Mouse (Mus musculus) liver, embryonic 15.5 days (tissue): ENCODE data around the gene Agtr1a. TPM values are rescaled to one million over a fixed set of nuclear protein-coding genes. Genes with fewer than 3 reads are reported as not detected.

Experiments
- ATAC-seq: fragments of 200-750 bp; cut with Nextera tagmentation; 2 replicates; pipeline ENCODE4 v1.8.0; 2017; ENCODE audit warnings: moderate number of reproducible peaks, mild to moderate bottlenecking, moderate library complexity; ENCODE audit not compliant: insufficient read depth
- H3K27ac ChIP-seq: fragments of 300-500 bp; sonication (generic); replicated peaks from 2 replicates; pipeline ENCODE4 v1.5.1; 2015; ENCODE audit warnings: mild to moderate bottlenecking, inconsistent platforms
- H3K27me3 ChIP-seq: fragments of 300-500 bp; sonication (generic); 2 replicates; pipeline ENCODE4 v1.6.1; 2015; ENCODE audit warnings: mild to moderate bottlenecking, inconsistent platforms
- H3K36me3 ChIP-seq: fragments of 300-500 bp; sonication (generic); replicated peaks from 2 replicates; pipeline ENCODE4 v1.6.1; 2015; ENCODE audit warnings: moderate library complexity, mild to moderate bottlenecking, inconsistent platforms
- H3K4me1 ChIP-seq: fragments of 300-500 bp; sonication (generic); replicated peaks from 2 replicates; pipeline ENCODE4 v1.6.1; 2015; ENCODE audit warnings: inconsistent platforms
- H3K4me2 ChIP-seq: fragments of 300-500 bp; sonication (generic); 2 replicates; pipeline ENCODE4 v1.6.1; 2015; ENCODE audit warnings: moderate library complexity, mild to moderate bottlenecking, inconsistent platforms
- H3K4me3 ChIP-seq: fragments of 300-500 bp; sonication (generic); replicated peaks from 2 replicates; pipeline ENCODE4 v1.5.1; 2015; ENCODE audit warnings: mild to moderate bottlenecking, inconsistent platforms
- H3K9ac ChIP-seq: fragments of 300-500 bp; sonication (generic); 2 replicates; pipeline ENCODE4 v1.6.1; 2015; ENCODE audit warnings: moderate library complexity, mild to moderate bottlenecking, inconsistent platforms
- H3K9me3 ChIP-seq: fragments of 300-500 bp; sonication (generic); replicated peaks from 2 replicates; pipeline ENCODE4 v1.6.1; 2016; ENCODE audit warnings: inconsistent platforms
- WGBS: fragments of 180-500 bp; shearing (Covaris S2); methylation state at CpG from one replicate; pipeline ENCODE4 v1.1.7; 2015; ENCODE audit warnings: mixed read lengths; ENCODE audit not compliant: insufficient replicate concordance; 5-methylcytosine and 5-hydroxymethylcytosine counted together
- polyA plus RNA-seq: library from polyadenylated mRNA; unstranded; fragments of >200 nt; fragmentation: Nextera tagmentation; extraction: Ambion mirVana; gene quantifications from 2 replicates; pipeline ENCODE4 v1.2.1, GENCODE M21; 2015

Gene Agtr1a
- polyA plus RNA-seq, 1 experiment from 2014 or later: 12.8 TPM

DNA sequence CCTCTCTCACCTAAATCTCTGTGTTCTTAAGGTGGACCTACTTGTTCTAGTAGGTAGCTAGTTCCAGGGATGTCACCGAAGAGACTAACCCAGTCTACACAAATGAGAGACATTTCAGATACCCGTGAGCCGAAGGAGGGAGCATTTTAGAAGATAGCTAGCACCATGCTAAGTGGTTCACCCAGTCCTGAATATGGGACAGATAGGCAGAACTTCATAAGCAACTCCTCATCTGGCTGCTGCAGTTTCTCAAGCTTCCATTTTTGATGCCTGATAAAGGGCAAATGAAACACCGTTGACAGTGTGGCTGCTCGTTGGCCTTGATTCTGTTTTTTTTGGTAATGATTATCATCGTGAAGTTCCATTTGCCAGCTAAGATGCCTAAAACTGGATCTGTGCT is 25.8 kb downstream of the Agtr1a start:
- no peak for ATAC-seq
- Histone ChIP-seq H3K4me2 (no peak overlapping the region), H3K4me1 (no peaks in the 10 kb centered on the region; the same call in 1 of the 2 replicates), H3K27ac (no peak overlapping the region), H3K9me3 (no peaks in the 10 kb centered on the region), H3K27me3 (no peaks in the 10 kb centered on the region), H3K4me3 (no peak overlapping the region), H3K9ac (no peak overlapping the region), H3K36me3 (no peaks in the 10 kb centered on the region)
- WGBS: 67% methylated on average over 6 of the region's 6 CpGs

DNA sequence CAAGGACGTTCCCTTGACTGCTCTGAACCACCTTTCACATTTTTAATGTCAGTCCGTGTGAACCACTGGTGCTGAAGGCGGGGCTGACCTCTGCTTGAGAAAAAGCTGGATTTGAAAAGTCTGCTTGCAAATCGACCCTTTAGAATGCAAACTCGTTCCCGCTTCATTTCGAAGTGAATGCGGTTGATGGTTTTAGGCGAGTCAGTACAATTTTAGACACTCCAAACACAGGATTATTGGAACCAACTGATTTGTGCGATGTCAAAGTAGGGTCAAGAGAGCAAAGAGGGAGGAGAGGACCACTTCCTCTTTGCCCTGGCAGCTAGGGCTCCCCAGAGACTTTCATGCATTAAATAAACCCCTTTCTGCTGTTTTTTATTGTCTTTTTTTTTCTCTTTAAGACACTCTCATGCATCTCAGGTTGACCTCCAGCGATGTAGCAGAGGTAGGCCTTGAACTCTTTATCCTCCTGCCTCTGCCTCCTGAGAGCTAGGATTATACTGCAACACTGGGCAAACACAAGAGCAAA is 27.9 kb downstream of the Agtr1a start:
- 61% methylated on average over 11 of the region's 11 CpGs for WGBS
- Histone ChIP-seq H3K9ac (no peak overlapping the region), H3K36me3 (no peaks in the 10 kb centered on the region), H3K27me3 (no peaks in the 10 kb centered on the region), H3K9me3 (no peaks in the 10 kb centered on the region), H3K4me2 (no peak overlapping the region), H3K4me1 (no peaks in the 10 kb centered on the region; the same call in 1 of the 2 replicates), H3K27ac (no peak overlapping the region), H3K4me3 (no peak overlapping the region)
- ATAC-seq: no peak

DNA sequence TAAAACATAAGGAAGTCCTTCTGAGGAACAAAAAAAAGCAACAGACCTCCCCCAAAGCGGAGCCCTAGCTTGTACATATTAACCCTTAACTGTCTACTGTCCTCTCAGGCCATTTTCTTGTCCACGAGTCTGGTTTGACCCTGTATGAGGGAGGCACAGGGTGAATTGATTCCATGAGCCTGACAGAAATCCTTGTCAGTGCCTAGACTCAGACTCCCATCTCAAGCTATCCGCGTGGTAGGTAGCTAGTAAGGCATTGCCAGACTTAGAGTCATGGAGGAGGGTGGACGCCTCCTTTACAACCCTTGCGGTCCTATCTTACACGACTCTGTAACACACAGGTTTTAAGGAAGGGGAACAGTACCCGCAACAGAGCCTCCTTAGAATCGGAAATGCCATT is 28.5 kb downstream of the Agtr1a start:
- H3K4me1 ChIP-seq: no peaks in the 10 kb centered on the region; the same call in 1 of the 2 replicates
- no peak for ATAC-seq
- WGBS: 63% methylated on average over 9 of the region's 9 CpGs

DNA sequence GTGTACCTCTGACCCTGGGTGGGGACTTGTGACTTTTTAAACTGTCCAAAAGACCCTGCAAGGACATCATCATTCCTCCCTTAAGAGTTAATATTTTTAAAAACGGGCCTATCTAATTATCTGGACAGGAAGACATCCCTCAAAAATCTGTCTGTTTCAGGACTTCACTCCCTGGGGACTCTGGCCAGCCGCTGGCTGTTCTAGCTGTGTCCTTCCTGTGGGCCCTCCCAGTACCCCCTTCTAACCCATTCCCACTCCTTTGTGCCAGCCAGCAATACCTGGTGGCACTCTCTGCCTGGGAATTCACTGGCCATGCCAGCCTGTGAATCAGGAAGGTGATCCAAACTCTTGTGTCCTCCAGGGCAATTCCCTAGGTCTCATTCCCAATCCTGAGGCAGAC is 29.1 kb downstream of the Agtr1a start:
- Histone ChIP-seq H3K4me3 (no peak overlapping the region), H3K36me3 (no peaks in the 10 kb centered on the region), H3K27me3 (no peaks in the 10 kb centered on the region), H3K27ac (no peak overlapping the region), H3K9me3 (no peaks in the 10 kb centered on the region), H3K4me1 (no peaks in the 10 kb centered on the region; the same call in 1 of the 2 replicates), H3K9ac (no peak overlapping the region), H3K4me2 (no peak overlapping the region)
- WGBS: 40% methylated on average over 2 of the region's 2 CpGs
- ATAC-seq: no peak

More for the DNA sequence above, 28.5 kb downstream of the Agtr1a start:
- Histone ChIP-seq H3K27me3 (no peaks in the 10 kb centered on the region), H3K9me3 (no peaks in the 10 kb centered on the region), H3K9ac (no peak overlapping the region), H3K4me2 (no peak overlapping the region), H3K4me3 (no peak overlapping the region), H3K27ac (no peak overlapping the region), H3K36me3 (no peaks in the 10 kb centered on the region)

DNA sequence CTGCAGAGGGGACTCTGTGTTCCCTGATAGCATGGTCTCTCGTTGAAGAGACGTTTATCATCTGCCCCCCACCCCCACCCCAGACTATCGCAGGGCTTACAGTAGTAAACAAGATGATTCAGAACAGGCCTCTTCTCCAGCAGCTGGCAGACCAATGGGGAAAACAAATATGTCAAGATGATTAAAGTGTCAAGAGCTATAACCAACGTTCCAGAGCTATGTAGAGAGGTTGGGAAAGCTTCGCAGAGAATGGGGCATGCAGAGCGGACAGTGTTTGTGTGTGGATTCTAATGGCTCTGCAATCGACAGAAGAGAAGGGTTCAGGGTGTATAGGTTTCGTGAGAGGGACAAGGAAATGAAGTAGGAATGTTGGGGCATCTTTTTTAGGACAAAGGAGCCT is 31.9 kb downstream of the Agtr1a start:
- Histone ChIP-seq H3K36me3 (no peaks in the 10 kb centered on the region), H3K4me2 (no peak overlapping the region), H3K9ac (no peak overlapping the region), H3K27ac (no peak overlapping the region), H3K9me3 (no peaks in the 10 kb centered on the region), H3K4me1 (no peaks in the 10 kb centered on the region), H3K27me3 (no peaks in the 10 kb centered on the region), H3K4me3 (no peak overlapping the region)
- no peak for ATAC-seq
- WGBS: 48% methylated on average over 8 of the region's 8 CpGs

DNA sequence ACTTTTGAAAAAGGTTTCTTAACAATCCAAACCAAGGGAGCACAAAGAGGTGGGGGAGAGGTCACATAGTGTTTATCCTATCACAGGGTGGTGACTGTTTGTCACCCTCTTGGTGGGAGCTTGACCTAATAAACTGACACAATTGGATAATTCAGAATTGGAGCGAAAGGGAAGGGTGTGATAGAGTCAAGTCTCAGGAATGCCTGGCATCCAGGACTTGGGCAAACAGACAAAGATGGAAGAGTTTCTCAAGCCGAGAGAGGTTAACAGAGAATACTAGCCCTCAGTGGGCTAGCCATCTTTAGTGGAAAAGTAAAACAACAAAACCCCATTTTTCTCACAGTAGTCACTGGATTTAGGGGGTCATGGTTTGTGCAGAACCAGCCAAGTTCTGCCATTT is 32.5 kb downstream of the Agtr1a start:
- no peak overlapping the region for H3K9ac ChIP-seq
- no peak overlapping the region for H3K27ac ChIP-seq
- H3K4me1 ChIP-seq: no peaks in the 10 kb centered on the region
- 54% methylated on average over 2 of the region's 2 CpGs for WGBS
- H3K36me3 ChIP-seq: no peaks in the 10 kb centered on the region
- no peaks in the 10 kb centered on the region for H3K9me3 ChIP-seq
- H3K27me3 ChIP-seq: no peaks in the 10 kb centered on the region
- H3K4me2 ChIP-seq: no peak overlapping the region
- no peak overlapping the region for H3K4me3 ChIP-seq
- no peak for ATAC-seq

DNA sequence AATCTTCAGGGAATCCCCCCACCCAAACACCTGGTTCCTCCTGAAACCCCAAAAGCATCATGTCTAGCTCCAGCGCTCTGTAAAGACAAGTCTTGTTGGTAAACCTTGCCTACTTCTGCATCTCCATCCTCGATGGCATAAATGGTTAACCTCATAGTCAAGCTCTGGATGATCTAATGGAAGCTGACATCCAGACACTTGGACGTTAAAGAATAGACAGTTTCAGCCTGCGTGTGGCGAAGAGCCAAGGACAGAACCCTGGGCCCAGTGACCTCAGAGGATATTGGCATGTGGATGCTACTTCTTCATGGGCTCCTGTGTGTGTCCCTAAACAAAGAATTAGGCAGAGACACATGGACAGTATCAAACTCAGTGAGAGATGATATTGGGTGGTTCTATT is 42.6 kb downstream of the Agtr1a start:
- H3K9me3 ChIP-seq: no peaks in the 10 kb centered on the region
- no peak overlapping the region for H3K4me3 ChIP-seq
- H3K27ac ChIP-seq: no peak overlapping the region
- no peak for ATAC-seq
- no peak overlapping the region for H3K9ac ChIP-seq
- 0 out of 2 replicates have a peak, but pooled peaks cover 6% of the 10 kb centered on the region for H3K36me3 ChIP-seq
- H3K4me2 ChIP-seq: no peak overlapping the region
- 74% methylated on average over 5 of the region's 5 CpGs for WGBS
- H3K4me1 ChIP-seq: no peaks in the 10 kb centered on the region
- no peaks in the 10 kb centered on the region for H3K27me3 ChIP-seq

DNA sequence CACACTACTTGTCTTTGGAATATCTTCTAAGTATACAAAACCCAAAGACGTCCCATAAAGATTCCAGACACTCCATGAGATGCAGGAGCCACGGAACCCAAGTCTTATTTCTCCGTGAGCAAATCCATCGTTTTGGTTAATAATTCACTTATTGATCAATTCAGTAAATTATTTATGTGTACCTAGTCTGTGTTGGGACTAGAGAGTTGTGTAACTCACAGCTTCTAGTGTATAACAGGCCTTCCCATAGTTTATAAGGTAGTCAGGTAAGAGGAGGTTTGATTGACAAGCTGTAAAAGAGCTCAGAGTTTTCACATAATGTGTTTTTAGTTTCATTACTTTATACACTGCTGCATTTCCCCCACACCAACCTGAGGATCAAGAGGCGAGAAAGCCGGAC is 48.9 kb downstream of the Agtr1a start:
- 58% methylated on average over 6 of the region's 6 CpGs for WGBS
- no peak overlapping the region for H3K9ac ChIP-seq
- H3K4me1 ChIP-seq: no peaks in the 10 kb centered on the region
- no peak overlapping the region for H3K4me3 ChIP-seq
- H3K36me3 ChIP-seq: 0 out of 2 replicates have a peak, but pooled peaks cover 6% of the 10 kb centered on the region
- H3K27ac ChIP-seq: no peak overlapping the region
- H3K9me3 ChIP-seq: no peaks in the 10 kb centered on the region
- no peak; the same call in 1 of the 2 replicates for ATAC-seq
- no peaks in the 10 kb centered on the region for H3K27me3 ChIP-seq
- no peak overlapping the region for H3K4me2 ChIP-seq

DNA sequence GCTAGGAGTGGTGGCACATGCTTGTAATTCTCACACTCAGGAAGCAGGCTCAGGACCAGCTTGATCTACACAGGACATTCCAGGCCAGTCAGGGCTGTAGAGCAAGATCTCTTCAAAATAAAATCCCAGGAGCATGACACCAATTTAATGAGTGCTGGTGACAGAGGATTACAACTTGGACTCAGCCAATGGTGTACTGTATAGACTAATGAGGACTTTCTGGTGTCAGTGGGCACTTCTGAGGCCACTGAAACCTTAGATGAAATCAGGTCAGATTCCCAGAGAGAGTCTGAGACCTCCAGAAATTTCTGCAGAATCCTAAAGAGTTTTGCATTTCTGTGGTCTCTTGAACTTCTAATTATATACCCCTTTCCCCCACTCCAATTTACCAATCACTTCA is 57.9 kb downstream of the Agtr1a start:
- no peak for ATAC-seq
- H3K27ac ChIP-seq: no peak overlapping the region

DNA sequence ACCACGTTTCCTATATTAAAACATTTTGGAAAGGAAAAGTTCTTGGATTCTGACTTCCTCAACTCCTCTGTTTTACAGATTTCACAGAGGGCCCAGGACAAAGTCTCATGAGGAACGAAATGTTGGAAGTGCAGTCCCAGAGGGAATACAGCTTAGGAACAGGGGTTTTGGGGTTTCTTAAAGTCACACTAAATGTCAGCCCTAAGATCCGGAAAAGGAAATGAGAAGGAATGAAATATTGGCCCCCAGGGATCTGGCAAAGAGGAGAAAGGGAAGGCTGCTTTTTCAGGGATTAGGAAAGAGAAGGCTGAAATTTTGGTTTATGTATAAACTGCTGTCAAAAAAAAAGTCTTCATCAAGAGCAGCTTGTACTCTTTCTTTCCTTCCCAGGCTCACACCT is 60.2 kb downstream of the Agtr1a start:
- no peak overlapping the region for H3K9ac ChIP-seq
- no peak overlapping the region for H3K4me2 ChIP-seq
- H3K36me3 ChIP-seq: no peaks in the 10 kb centered on the region
- ATAC-seq: no peak
- H3K27ac ChIP-seq: no peak overlapping the region
- WGBS: 49% methylated on average over 3 of the region's 3 CpGs
- no peak overlapping the region for H3K4me3 ChIP-seq
- no peaks in the 10 kb centered on the region for H3K9me3 ChIP-seq
- H3K4me1 ChIP-seq: no peaks in the 10 kb centered on the region
- no peaks in the 10 kb centered on the region for H3K27me3 ChIP-seq

More for the DNA sequence above, 57.9 kb downstream of the Agtr1a start:
- H3K4me1 ChIP-seq: no peaks in the 10 kb centered on the region
- H3K27me3 ChIP-seq: no peaks in the 10 kb centered on the region
- H3K4me3 ChIP-seq: no peak overlapping the region
- H3K9ac ChIP-seq: no peak overlapping the region
- no peaks in the 10 kb centered on the region for H3K9me3 ChIP-seq
- H3K4me2 ChIP-seq: no peak overlapping the region
- no peaks in the 10 kb centered on the region for H3K36me3 ChIP-seq

DNA sequence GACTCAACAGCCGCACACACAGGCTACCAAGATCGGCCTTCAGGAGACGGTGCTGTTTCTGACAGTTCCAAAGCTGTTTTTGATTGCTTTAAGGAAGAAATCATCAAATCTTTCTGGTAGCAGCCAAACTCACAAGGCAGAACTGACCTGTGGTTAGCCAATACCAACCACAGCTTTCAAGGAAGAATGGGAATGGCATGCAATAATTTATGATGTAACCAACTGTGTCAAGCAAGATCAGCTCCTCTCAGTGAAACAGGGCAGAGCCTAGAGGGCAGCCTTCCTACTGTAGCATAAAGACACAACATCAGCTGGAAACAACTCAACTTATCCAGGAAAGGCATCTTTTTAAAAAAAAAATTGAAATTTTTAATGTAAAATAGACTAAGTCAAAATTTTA is 62.6 kb downstream of the Agtr1a start:
- H3K36me3 ChIP-seq: no peaks in the 10 kb centered on the region
- no peak overlapping the region for H3K9ac ChIP-seq
- no peak for ATAC-seq
- H3K27ac ChIP-seq: no peak overlapping the region
- no peaks in the 10 kb centered on the region for H3K9me3 ChIP-seq
- no peaks in the 10 kb centered on the region for H3K4me1 ChIP-seq
- H3K27me3 ChIP-seq: no peaks in the 10 kb centered on the region
- H3K4me3 ChIP-seq: no peak overlapping the region
- WGBS: 61% methylated on average over 3 of the region's 3 CpGs
- no peak overlapping the region for H3K4me2 ChIP-seq

DNA sequence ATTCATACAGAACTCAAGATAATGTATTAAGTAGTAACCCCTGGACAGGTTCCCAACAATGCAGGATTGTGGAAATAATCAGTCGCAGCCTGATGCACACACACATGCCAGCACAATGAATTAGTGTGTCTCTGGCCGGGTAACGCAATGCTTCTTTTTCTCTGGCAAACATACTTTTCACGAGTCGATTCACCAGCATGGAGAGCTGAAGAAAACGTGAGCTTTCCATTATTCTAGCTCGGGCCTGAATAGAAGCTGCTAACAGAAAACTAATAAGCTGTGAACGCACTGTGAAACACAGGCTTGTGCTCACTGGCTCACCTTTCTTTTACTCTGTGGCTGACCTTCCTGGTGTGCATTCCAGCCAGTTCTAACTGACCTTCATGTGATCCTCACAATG is 64.4 kb downstream of the Agtr1a start:
- 64% methylated on average over 8 of the region's 8 CpGs for WGBS
- Histone ChIP-seq H3K9ac (no peak overlapping the region), H3K4me1 (no peaks in the 10 kb centered on the region), H3K9me3 (no peaks in the 10 kb centered on the region), H3K36me3 (no peaks in the 10 kb centered on the region), H3K4me3 (no peak overlapping the region), H3K27ac (no peak overlapping the region), H3K27me3 (no peaks in the 10 kb centered on the region), H3K4me2 (no peak overlapping the region)
- ATAC-seq: no peak
